In the genomic region with DNA sequence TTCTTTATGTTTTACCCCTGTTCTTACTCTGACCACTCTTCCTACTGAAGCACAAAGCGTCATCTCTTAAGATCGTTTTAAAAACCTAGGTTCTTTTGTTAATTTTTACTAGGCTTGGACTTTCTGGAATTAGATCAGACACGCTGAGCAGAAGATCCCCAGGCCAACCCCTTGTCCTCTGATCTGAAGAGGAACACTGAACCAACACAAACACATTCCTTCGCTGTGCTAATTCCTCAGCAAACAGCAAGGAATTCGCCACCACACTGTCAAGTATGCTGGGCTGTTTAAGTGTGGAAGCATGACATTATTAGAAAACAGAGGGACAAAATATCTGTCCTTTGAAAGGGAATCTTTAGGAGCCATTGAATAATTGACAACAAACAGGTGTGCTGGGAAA, we compare ENCODE assay signal across 25 mouse cellular contexts.
DNase-seq lines count a peak whose midpoint lies in the region; ATAC-seq and TF ChIP-seq lines count a peak whose summit lies in the region.
"Had no signal": no experiment of that assay in that cellular context is flagged by ENCODE, and none has a peak within 500 bp of the region (broad histone marks: within the 10 kb centered on the region; RNA-seq: fewer than 3 reads in every experiment).

No protein-coding gene starts in this region.

- no peak for TF ChIP-seq CTCF in lung, postnatal 0 days (IDR thresholded peaks at IDR 0.05)
- no peak for TF ChIP-seq CTCF in kidney, postnatal 0 days (IDR thresholded peaks at IDR 0.05; ENCODE audit: low read depth)

- 0 out of 2 replicates have a peak, but pooled peaks cover 5% of the 10 kb centered on the region for H3K4me1 ChIP-seq in kidney, embryonic 16.5 days (ENCODE audit: insufficient read depth, low read length)
- peaks cover 8% of the 10 kb centered on the region; the same call in 1 of the 2 replicates for H3K4me1 ChIP-seq in lung, postnatal 0 days (ENCODE audit: insufficient read depth, low read depth, low read length)
- no peaks in the 10 kb centered on the region for H3K4me1 ChIP-seq in kidney, postnatal 0 days (replicated peaks; ENCODE audit: insufficient read depth, low read length)
- H3K4me1 ChIP-seq: embryonic facial prominence, embryonic 15.5 days; forebrain, embryonic 12.5 days; heart, embryonic 15.5 days; liver, embryonic 13.5 days; stomach, embryonic 15.5 days had no signal

- no peaks in the 10 kb centered on the region for H3K27me3 ChIP-seq in kidney, embryonic 16.5 days (ENCODE audit: insufficient read depth, low read length)
- no peaks in the 10 kb centered on the region for H3K27me3 ChIP-seq in lung, postnatal 0 days (replicated peaks; ENCODE audit: insufficient read depth, low read length)
- no peaks in the 10 kb centered on the region for H3K27me3 ChIP-seq in kidney, postnatal 0 days (ENCODE audit: insufficient read depth, low read length)
- H3K27me3 ChIP-seq: embryonic facial prominence, embryonic 15.5 days; forebrain, embryonic 12.5 days; heart, embryonic 15.5 days; liver, embryonic 13.5 days; stomach, embryonic 15.5 days had no signal

- peak; percentile 30; the same call in 1 of the 2 replicates for TF ChIP-seq EP300 in lung, postnatal 0 days (IDR thresholded peaks at IDR 0.05)

- no peaks in the 10 kb centered on the region for H3K9me3 ChIP-seq in kidney, embryonic 16.5 days (ENCODE audit: low read length)
- no peaks in the 10 kb centered on the region for H3K9me3 ChIP-seq in lung, postnatal 0 days (ENCODE audit: low read length)
- H3K9me3 ChIP-seq in kidney, postnatal 0 days (replicated peaks; ENCODE audit: low read length) = no peaks in the 10 kb centered on the region
- H3K9me3 ChIP-seq: embryonic facial prominence, embryonic 15.5 days; forebrain, embryonic 12.5 days; heart, embryonic 10.5 days; heart, embryonic 15.5 days; liver, embryonic 13.5 days; stomach, embryonic 15.5 days had no signal

- ATAC-seq in kidney, embryonic 16.5 days (ENCODE audit: low FRiP score, low TSS enrichment) = no peak
- peak; percentile 63; the same call in 1 of the 2 replicates for ATAC-seq in lung, postnatal 0 days
- no peak for ATAC-seq in kidney, postnatal 0 days (replicated peaks; ENCODE audit: low FRiP score, low read depth)
- ATAC-seq: forebrain, postnatal 0 days; hindbrain, embryonic 16.5 days had no signal

- no peaks in the 10 kb centered on the region for H3K36me3 ChIP-seq in kidney, embryonic 16.5 days (ENCODE audit: insufficient read depth, low read length)
- H3K36me3 ChIP-seq in lung, postnatal 0 days (ENCODE audit: insufficient read depth, low read length) = no peaks in the 10 kb centered on the region
- no peaks in the 10 kb centered on the region for H3K36me3 ChIP-seq in kidney, postnatal 0 days (ENCODE audit: insufficient read depth, low read length)
- H3K36me3 ChIP-seq: embryonic facial prominence, embryonic 15.5 days; forebrain, embryonic 12.5 days; heart, embryonic 10.5 days; heart, embryonic 15.5 days; liver, embryonic 13.5 days; stomach, embryonic 15.5 days had no signal

- H3K9ac ChIP-seq in kidney, embryonic 16.5 days (replicated peaks; ENCODE audit: low read length) = no peak overlapping the region
- no peak overlapping the region for H3K9ac ChIP-seq in lung, postnatal 0 days (replicated peaks; ENCODE audit: low read depth)
- no peak overlapping the region for H3K9ac ChIP-seq in kidney, postnatal 0 days (ENCODE audit: low read depth, low read length)
- H3K9ac ChIP-seq: embryonic facial prominence, embryonic 15.5 days; forebrain, embryonic 12.5 days; forebrain, postnatal 0 days; heart, embryonic 15.5 days; liver, embryonic 13.5 days; stomach, embryonic 15.5 days had no signal

- no peak overlapping the region for H3K4me3 ChIP-seq in kidney, embryonic 16.5 days (ENCODE audit: low read length)
- no peak overlapping the region for H3K4me3 ChIP-seq in lung, postnatal 0 days (ENCODE audit: low read depth, low read length)
- no peak overlapping the region for H3K4me3 ChIP-seq in kidney, postnatal 0 days (replicated peaks; ENCODE audit: low read depth, low read length)
- H3K4me3 ChIP-seq: embryonic facial prominence, embryonic 15.5 days; forebrain, embryonic 12.5 days; heart, embryonic 10.5 days; heart, embryonic 15.5 days; liver, embryonic 13.5 days; stomach, embryonic 15.5 days had no signal

- H3K27ac ChIP-seq in kidney, embryonic 16.5 days (ENCODE audit: low read length) = no peak overlapping the region
- H3K27ac ChIP-seq in lung, postnatal 0 days (ENCODE audit: low read length) = no peak overlapping the region
- H3K27ac ChIP-seq in kidney, postnatal 0 days = no peak overlapping the region
- H3K27ac ChIP-seq: embryonic facial prominence, embryonic 15.5 days; forebrain, embryonic 12.5 days; heart, embryonic 10.5 days; heart, embryonic 15.5 days; liver, embryonic 13.5 days; macrophage; stomach, embryonic 15.5 days had no signal

- WGBS in kidney, embryonic 16.5 days = 50% methylated on average over 5 of the region's 5 CpGs
- 35% methylated on average over 5 of the region's 5 CpGs for WGBS in lung, postnatal 0 days
- 54% methylated on average over 5 of the region's 5 CpGs for WGBS in kidney, postnatal 0 days

- H3K4me2 ChIP-seq in kidney, embryonic 16.5 days (replicated peaks; ENCODE audit: low read depth, low read length) = no peak overlapping the region
- H3K4me2 ChIP-seq in lung, postnatal 0 days (replicated peaks; ENCODE audit: low read depth, low read length) = no peak overlapping the region
- no peak overlapping the region for H3K4me2 ChIP-seq in kidney, postnatal 0 days (ENCODE audit: low read length)
- H3K4me2 ChIP-seq: embryonic facial prominence, embryonic 15.5 days; forebrain, embryonic 12.5 days; heart, embryonic 15.5 days; liver, embryonic 13.5 days; stomach, embryonic 15.5 days had no signal

- DNase-seq in kidney, adult 11 months = peak; percentile 11
- peak; percentile 13 for DNase-seq in lung, postnatal 0 days (ENCODE audit: low spot score)
- no peak for DNase-seq in lung, postnatal 25 days (ENCODE audit: low spot score)
- peak; percentile 56 for DNase-seq in kidney, postnatal 0 days (ENCODE audit: low spot score)
- DNase-seq in thymus, postnatal 36 days = no peak
- DNase-seq in layer of hippocampus, adult 18-20 months (ENCODE audit: low spot score in 2 of 2) = no peak
- DNase-seq: adrenal gland, postnatal 25 days; cerebellum, adult 11-12 months; cerebellum, adult 9-11 months; forebrain, postnatal 0 days; gastrocnemius, postnatal 10 days; layer of hippocampus, postnatal 36 days; left cerebral cortex, postnatal 4 days; liver, embryonic 13.5 days; lung, adult 2 months; midbrain, embryonic 14.5 days; right cerebral cortex, postnatal 25 days had no signal

Comparison
In these comparisons a context has a peak if more than half of its experiments do, and no peak if none do; other contexts are left out.
1. DNase-seq: peak in kidney, adult 11 months (single experiment), lung, postnatal 0 days (single experiment) and kidney, postnatal 0 days (single experiment); none in lung, postnatal 25 days (single experiment), thymus, postnatal 36 days (0 of 2) and layer of hippocampus, adult 18-20 months (0 of 2).